Mouse (Mus musculus): ENCODE measurements around the gene Lamc3.

- TF ChIP-seq POLR2A (IDR thresholded peaks at IDR 0.05; ENCODE audit: low read depth, low read length) (no peak), CTCF (IDR thresholded peaks at IDR 0.05; ENCODE audit: extremely low read depth, insufficient read length, insufficient replicate concordance, low read depth, low read length) (no peak)
Measured at GRCm38 (mm10) chr2:31954779-31955181, 67.7 kb downstream of the Lamc3 start.

All from small intestine, adult 2 months (tissue).